In genomic region chr11:74590239-74590596, GRCm38 (mm10) we compare ENCODE assay signal across 9 mouse cellular contexts. TPM values are rescaled to one million over a fixed set of nuclear protein-coding genes. Genes with fewer than 3 reads are reported as not detected.
A peak's percentile ranks its signal among the peaks of the same experiment; 100 is the strongest.
DNase-seq lines count a peak whose midpoint lies in the region; ATAC-seq and TF ChIP-seq lines count a peak whose summit lies in the region.
"Had no signal": no experiment of that assay in that cellular context is flagged by ENCODE, and none has a peak within 500 bp of the region (broad histone marks: within the 10 kb centered on the region; RNA-seq: fewer than 3 reads in every experiment).

No protein-coding gene starts in this region.

- peaks cover 36% of the 10 kb centered on the region for H3K27me3 ChIP-seq in lung, embryonic 14.5 days (ENCODE audit: insufficient read depth, low read length)
- H3K27me3 ChIP-seq in forebrain, embryonic 14.5 days (replicated peaks; ENCODE audit: control insufficient read depth, insufficient read depth, low read length) = peaks cover 37% of the 10 kb centered on the region
- peaks cover 80% of the 10 kb centered on the region for H3K27me3 ChIP-seq in limb, embryonic 13.5 days
- peaks cover 46% of the 10 kb centered on the region for H3K27me3 ChIP-seq in stomach, embryonic 15.5 days (replicated peaks)

- H3K4me2 ChIP-seq in lung, embryonic 14.5 days = peak overlapping the region; percentile 63
- H3K4me2 ChIP-seq in forebrain, embryonic 14.5 days (ENCODE audit: low read length) = peak overlapping the region; percentile 56
- H3K4me2 ChIP-seq in limb, embryonic 13.5 days (replicated peaks) = peak overlapping the region; percentile 73
- peak overlapping the region; percentile 67 for H3K4me2 ChIP-seq in stomach, embryonic 15.5 days

- H3K4me3 ChIP-seq in lung, embryonic 14.5 days (ENCODE audit: low read depth, low read length) = peak overlapping the region; percentile 36
- H3K4me3 ChIP-seq in forebrain, embryonic 14.5 days (ENCODE audit: low read depth, low read length) = peak overlapping the region; percentile 43
- H3K4me3 ChIP-seq in limb, embryonic 13.5 days = peak overlapping the region; percentile 45
- H3K4me3 ChIP-seq in stomach, embryonic 15.5 days (replicated peaks) = peak overlapping the region; percentile 37

- no peak for TF ChIP-seq CTCF in lung, embryonic 14.5 days (IDR thresholded peaks at IDR 0.05; ENCODE audit: low read depth)

- no peaks in the 10 kb centered on the region for H3K9me3 ChIP-seq in lung, embryonic 14.5 days (ENCODE audit: low read depth, low read length)
- no peaks in the 10 kb centered on the region for H3K9me3 ChIP-seq in forebrain, embryonic 14.5 days (replicated peaks; ENCODE audit: control insufficient read depth, low read length)
- H3K9me3 ChIP-seq in limb, embryonic 13.5 days = no peaks in the 10 kb centered on the region
- H3K9me3 ChIP-seq in stomach, embryonic 15.5 days = no peaks in the 10 kb centered on the region

- H3K4me1 ChIP-seq in lung, embryonic 14.5 days (ENCODE audit: insufficient read depth) = no peaks in the 10 kb centered on the region
- no peaks in the 10 kb centered on the region for H3K4me1 ChIP-seq in forebrain, embryonic 14.5 days (ENCODE audit: control insufficient read depth, insufficient read depth, low read length)
- peaks cover 8% of the 10 kb centered on the region for H3K4me1 ChIP-seq in limb, embryonic 13.5 days
- H3K4me1 ChIP-seq in stomach, embryonic 15.5 days = 0 out of 2 replicates have a peak, but pooled peaks cover 9% of the 10 kb centered on the region

- WGBS in lung, embryonic 14.5 days = 1% methylated on average over 25 of the region's 25 CpGs
- WGBS in forebrain, embryonic 14.5 days = under 1% methylated on average over 25 of the region's 25 CpGs
- WGBS in limb, embryonic 13.5 days = 2% methylated on average over 25 of the region's 25 CpGs
- WGBS in stomach, embryonic 15.5 days = 2% methylated on average over 25 of the region's 25 CpGs

- no peak overlapping the region for H3K9ac ChIP-seq in lung, embryonic 14.5 days
- peak overlapping the region; percentile 63 for H3K9ac ChIP-seq in forebrain, embryonic 14.5 days (ENCODE audit: low read length)
- no peak overlapping the region; the same call in 1 of the 2 replicates for H3K9ac ChIP-seq in limb, embryonic 13.5 days
- no peak overlapping the region for H3K9ac ChIP-seq in stomach, embryonic 15.5 days

- no peak for ATAC-seq in lung, embryonic 14.5 days (ENCODE audit: insufficient read depth)
- no peak; the same call in 1 of the 2 replicates for ATAC-seq in forebrain, embryonic 14.5 days
- ATAC-seq in limb, embryonic 13.5 days (ENCODE audit: low FRiP score, low read depth) = no peak
- ATAC-seq in stomach, embryonic 15.5 days (ENCODE audit: insufficient read depth, low FRiP score, low read depth) = no peak
- ATAC-seq: Patski had no signal

- H3K36me3 ChIP-seq in lung, embryonic 14.5 days (ENCODE audit: insufficient read depth) = no peaks in the 10 kb centered on the region
- no peaks in the 10 kb centered on the region for H3K36me3 ChIP-seq in forebrain, embryonic 14.5 days (ENCODE audit: control insufficient read depth, insufficient read depth, low read length)
- no peaks in the 10 kb centered on the region for H3K36me3 ChIP-seq in limb, embryonic 13.5 days
- H3K36me3 ChIP-seq in stomach, embryonic 15.5 days = no peaks in the 10 kb centered on the region

- no peak overlapping the region for H3K27ac ChIP-seq in lung, embryonic 14.5 days (ENCODE audit: low read depth)
- H3K27ac ChIP-seq in forebrain, embryonic 14.5 days (ENCODE audit: low read depth, low read length) = peak overlapping the region; percentile 63
- no peak overlapping the region for H3K27ac ChIP-seq in limb, embryonic 13.5 days
- H3K27ac ChIP-seq in stomach, embryonic 15.5 days = no peak overlapping the region

- no peak for DNase-seq in lung, embryonic 14.5 days
- no peak for DNase-seq in lung, postnatal 14 days
- DNase-seq in forebrain, embryonic 14.5 days (ENCODE audit: low spot score) = no peak
- DNase-seq in adrenal gland, postnatal 25 days = no peak
- DNase-seq in embryo, embryonic 10 days (ENCODE audit: low spot score) = no peak
- DNase-seq: gastrocnemius, postnatal 14 days had no signal

RNA-seq across cellular contexts. Expression of gene Rap1gap2, which starts 20.5 kb away (rescaled TPM):
- 2.3 and 2.6 TPM in 2 replicates for polyA plus RNA-seq in lung, embryonic 14.5 days (2014; fragmentation: Nextera tagmentation; extraction: Ambion mirVana)
- polyA plus RNA-seq in forebrain, embryonic 14.5 days (2014; fragmentation: Nextera tagmentation; extraction: Ambion mirVana) = 5.1 and 6.0 TPM in 2 replicates
- 1.0 and 1.2 TPM in 2 replicates for polyA plus RNA-seq in limb, embryonic 13.5 days (2015; fragmentation: Nextera tagmentation; extraction: Ambion mirVana)
- polyA plus RNA-seq in stomach, embryonic 15.5 days (2015; fragmentation: Nextera tagmentation; extraction: Ambion mirVana) = 13.1 and 21.2 TPM in 2 replicates
- 5.9 and 11.5 TPM in 2 replicates for total RNA-seq in adrenal gland, postnatal 25 days (2021)

RNA-seq across cellular contexts. Expression of gene Ccdc92b, which starts 29.2 kb away (rescaled TPM):
- polyA plus RNA-seq in lung, embryonic 14.5 days (2014; fragmentation: Nextera tagmentation; extraction: Ambion mirVana) = 0.28 and 0.38 TPM in 2 replicates
- 2.3 and 3.2 TPM in 2 replicates for polyA plus RNA-seq in forebrain, embryonic 14.5 days (2014; fragmentation: Nextera tagmentation; extraction: Ambion mirVana)
- polyA plus RNA-seq in limb, embryonic 13.5 days (2015; fragmentation: Nextera tagmentation; extraction: Ambion mirVana) = 0.33 and 0.37 TPM in 2 replicates
- 0.63 and 1.5 TPM in 2 replicates for polyA plus RNA-seq in stomach, embryonic 15.5 days (2015; fragmentation: Nextera tagmentation; extraction: Ambion mirVana)
- 3.3 and 4.1 TPM in 2 replicates for total RNA-seq in adrenal gland, postnatal 25 days (2021)

RNA-seq across cellular contexts. Expression of gene Cluh, which starts 59.1 kb away (rescaled TPM):
- polyA plus RNA-seq in lung, embryonic 14.5 days (2014; fragmentation: Nextera tagmentation; extraction: Ambion mirVana) = 21.5 and 23.8 TPM in 2 replicates
- polyA plus RNA-seq in forebrain, embryonic 14.5 days (2014; fragmentation: Nextera tagmentation; extraction: Ambion mirVana) = 6.3 and 7.7 TPM in 2 replicates
- 19.9 and 21.4 TPM in 2 replicates for polyA plus RNA-seq in limb, embryonic 13.5 days (2015; fragmentation: Nextera tagmentation; extraction: Ambion mirVana)
- polyA plus RNA-seq in stomach, embryonic 15.5 days (2015; fragmentation: Nextera tagmentation; extraction: Ambion mirVana) = 34.9 and 39.8 TPM in 2 replicates
- 191 and 212 TPM in 2 replicates for total RNA-seq in adrenal gland, postnatal 25 days (2021)
